Mouse (Mus musculus) limb, embryonic 11.5 days (tissue): ENCODE results near the gene Tango6. TPM values are rescaled to one million over a fixed set of nuclear protein-coding genes. Genes with fewer than 3 reads are reported as not detected.

Source experiments
- ATAC-seq: fragments of 200-750 bp; cut with Nextera tagmentation; 2 replicates; pipeline ENCODE4 v1.8.0; 2017; ENCODE audit warnings: low read depth; ENCODE audit not compliant: insufficient number of reproducible peaks, low FRiP score, low TSS enrichment
- DNase-seq: peaks from one replicate; pipeline ENCODE4 v3.0.0-alpha.2; 2015; ENCODE audit warnings: low spot score
- H3K27ac ChIP-seq: fragments of 300-500 bp; sonication (generic); replicated peaks from 2 replicates; pipeline ENCODE4 v1.5.1; 2014; ENCODE audit warnings: low read depth, mild to moderate bottlenecking, low read length
- H3K27me3 ChIP-seq: fragments of 300-500 bp; sonication (generic); 2 replicates; pipeline ENCODE4 v1.6.1; 2014; ENCODE audit warnings: mild to moderate bottlenecking, low read length, mixed read lengths; ENCODE audit not compliant: control insufficient read depth, insufficient read depth
- H3K36me3 ChIP-seq: fragments of 300-500 bp; sonication (generic); 2 replicates; pipeline ENCODE4 v1.6.1; 2014; ENCODE audit warnings: mild to moderate bottlenecking, low read length, moderate library complexity, mixed read lengths; ENCODE audit not compliant: control insufficient read depth, insufficient read depth
- H3K4me1 ChIP-seq: fragments of 300-500 bp; sonication (generic); 2 replicates; pipeline ENCODE4 v1.6.1; 2014; ENCODE audit warnings: low read length, mixed read lengths; ENCODE audit not compliant: control insufficient read depth, insufficient read depth
- H3K4me2 ChIP-seq: fragments of 300-500 bp; sonication (generic); 2 replicates; pipeline ENCODE4 v1.6.1; 2014; ENCODE audit warnings: low read depth, mild to moderate bottlenecking, moderate library complexity; ENCODE audit not compliant: severe bottlenecking
- H3K4me3 ChIP-seq: fragments of 300-500 bp; sonication (generic); 2 replicates; pipeline ENCODE4 v1.5.1; 2014; ENCODE audit warnings: low read depth, low read length
- H3K9ac ChIP-seq: fragments of 300-500 bp; sonication (generic); 2 replicates; pipeline ENCODE4 v1.6.1; 2014; ENCODE audit warnings: mild to moderate bottlenecking, low read length
- H3K9me3 ChIP-seq: fragments of 300-500 bp; sonication (generic); 2 replicates; pipeline ENCODE4 v1.6.1; 2016; ENCODE audit warnings: low read length; ENCODE audit not compliant: control insufficient read depth
- WGBS: fragments of 180-500 bp; shearing (Covaris S2); extraction: QIAGEN DNeasy Blood & Tissue Kit; methylation state at CpG from one replicate; pipeline ENCODE4 v1.1.7; 2014; 5-methylcytosine and 5-hydroxymethylcytosine counted together
- polyA plus RNA-seq: library from polyadenylated mRNA; unstranded; fragments of >200 nt; fragmentation: Nextera tagmentation; extraction: Ambion mirVana; gene quantifications from 2 replicates; pipeline ENCODE4 v1.2.1, GENCODE M21; 2014

Gene Tango6
- polyA plus RNA-seq, 1 experiment from 2014 or later = 10.0 TPM

- ATAC-seq (no peak), DNase-seq (no peak)
- H3K36me3 ChIP-seq = peaks cover 2% of the 10 kb centered on the region; the same call in 1 of the 2 replicates
- H3K4me2 ChIP-seq = no peak overlapping the region
- no peaks in the 10 kb centered on the region for H3K9me3 ChIP-seq
- H3K27ac ChIP-seq = no peak overlapping the region
- no peaks in the 10 kb centered on the region for H3K27me3 ChIP-seq
- peaks cover 12% of the 10 kb centered on the region; the same call in 1 of the 2 replicates for H3K4me1 ChIP-seq
- H3K4me3 ChIP-seq = no peak overlapping the region
- no peak overlapping the region for H3K9ac ChIP-seq
- WGBS = 69% methylated on average over 13 of the region's 13 CpGs
Observed at GRCm38 (mm10) chr8:106736861-106737662, 54.2 kb downstream of the Tango6 start.

- WGBS = 100% methylated on average over 2 of the region's 2 CpGs
- Histone ChIP-seq H3K27me3 (no peaks in the 10 kb centered on the region), H3K4me1 (peaks cover 12% of the 10 kb centered on the region; the same call in 1 of the 2 replicates), H3K4me2 (no peak overlapping the region), H3K27ac (no peak overlapping the region), H3K4me3 (no peak overlapping the region), H3K9me3 (no peaks in the 10 kb centered on the region), H3K36me3 (peaks cover 4% of the 10 kb centered on the region; the same call in 1 of the 2 replicates), H3K9ac (no peak overlapping the region)
- DNase-seq = no peak
- no peak for ATAC-seq
Observed at GRCm38 (mm10) chr8:106737846-106738245, 55.0 kb downstream of the Tango6 start.

GRCm38 (mm10) chr8:106742321-106742720 is 59.5 kb downstream of the Tango6 start:
- no peak for ATAC-seq
- Histone ChIP-seq H3K9ac (no peak overlapping the region), H3K4me1 (no peaks in the 10 kb centered on the region), H3K4me3 (no peak overlapping the region), H3K4me2 (no peak overlapping the region), H3K9me3 (no peaks in the 10 kb centered on the region), H3K36me3 (peaks cover 2% of the 10 kb centered on the region; the same call in 1 of the 2 replicates), H3K27me3 (no peaks in the 10 kb centered on the region), H3K27ac (no peak overlapping the region)
- no peak for DNase-seq
- 95% methylated on average over 10 of the region's 10 CpGs for WGBS

- Histone ChIP-seq H3K27me3 (no peaks in the 10 kb centered on the region), H3K4me3 (no peak overlapping the region), H3K9me3 (no peaks in the 10 kb centered on the region), H3K36me3 (peaks cover 2% of the 10 kb centered on the region; the same call in 1 of the 2 replicates), H3K4me1 (peaks cover 2% of the 10 kb centered on the region; the same call in 1 of the 2 replicates), H3K27ac (no peak overlapping the region), H3K4me2 (no peak overlapping the region), H3K9ac (no peak overlapping the region)
- no peak for DNase-seq
- WGBS = 98% methylated on average over 1 of the region's 1 CpGs
- ATAC-seq = no peak
Observed at GRCm38 (mm10) chr8:106743361-106743760, 60.5 kb downstream of the Tango6 start.

GRCm38 (mm10) chr8:106753436-106753835 is 70.6 kb downstream of the Tango6 start:
- Histone ChIP-seq H3K27ac (no peak overlapping the region), H3K9ac (no peak overlapping the region), H3K27me3 (no peaks in the 10 kb centered on the region), H3K4me1 (peaks cover under 1% of the 10 kb centered on the region; the same call in 1 of the 2 replicates), H3K36me3 (no peaks in the 10 kb centered on the region), H3K9me3 (no peaks in the 10 kb centered on the region), H3K4me3 (no peak overlapping the region), H3K4me2 (no peak overlapping the region)
- ATAC-seq (no peak), DNase-seq (no peak)
- WGBS = 54% methylated on average over 3 of the region's 3 CpGs

- no peak overlapping the region for H3K9ac ChIP-seq
- ATAC-seq = no peak
- H3K4me2 ChIP-seq = no peak overlapping the region
- peaks cover 8% of the 10 kb centered on the region for H3K4me1 ChIP-seq
- WGBS = 55% methylated on average over 4 of the region's 4 CpGs
- no peak overlapping the region for H3K4me3 ChIP-seq
- no peak for DNase-seq
- no peaks in the 10 kb centered on the region for H3K9me3 ChIP-seq
- no peaks in the 10 kb centered on the region for H3K36me3 ChIP-seq
- H3K27me3 ChIP-seq = no peaks in the 10 kb centered on the region
- no peak overlapping the region for H3K27ac ChIP-seq
Observed at GRCm38 (mm10) chr8:106761317-106761716, 78.4 kb downstream of the Tango6 start.

- no peaks in the 10 kb centered on the region for H3K27me3 ChIP-seq
- no peaks in the 10 kb centered on the region for H3K9me3 ChIP-seq
- H3K4me1 ChIP-seq = peaks cover 8% of the 10 kb centered on the region
- H3K27ac ChIP-seq = no peak overlapping the region
- DNase-seq = peak; percentile 38
- no peak for ATAC-seq
- H3K4me2 ChIP-seq = no peak overlapping the region
- 16% methylated on average over 7 of the region's 7 CpGs for WGBS
- H3K9ac ChIP-seq = no peak overlapping the region
- no peak overlapping the region for H3K4me3 ChIP-seq
- H3K36me3 ChIP-seq = no peaks in the 10 kb centered on the region
Observed at GRCm38 (mm10) chr8:106761867-106762523, 79.1 kb downstream of the Tango6 start.

- Histone ChIP-seq H3K27ac (no peak overlapping the region), H3K4me1 (peaks cover 8% of the 10 kb centered on the region), H3K9me3 (no peaks in the 10 kb centered on the region), H3K36me3 (no peaks in the 10 kb centered on the region), H3K4me2 (no peak overlapping the region), H3K4me3 (no peak overlapping the region), H3K27me3 (no peaks in the 10 kb centered on the region), H3K9ac (no peak overlapping the region)
- ATAC-seq (no peak), DNase-seq (no peak)
- 80% methylated on average over 1 of the region's 1 CpGs for WGBS
Observed at GRCm38 (mm10) chr8:106764529-106764928, 81.7 kb downstream of the Tango6 start.
